Mouse (Mus musculus) MEL (cell line): ENCODE data around the gene Olfr1178.

Experiments used
- CTCF ChIP-seq, 3 experiments: IDR thresholded peaks in 2 of 3; conservative IDR thresholded peaks in 1 of 3; 2 replicates each; pipeline ENCODE4 v1.5.1; 2011 to 2012; ENCODE audit warnings: low read length in 3 of 3, low read depth in 2 of 3, mild to moderate bottlenecking in 2 of 3, improper control_type of control experiment in 1 of 3, inconsistent platforms in 1 of 3, mixed read lengths in 1 of 3, moderate library complexity in 1 of 3; ENCODE audit not compliant: control insufficient read depth in 1 of 3, insufficient read depth in 1 of 3, poor library complexity in 1 of 3, severe bottlenecking in 1 of 3
- EP300 ChIP-seq, 2 experiments: IDR thresholded peaks; 2 replicates each; pipeline ENCODE4 v1.6.1; 2011; ENCODE audit warnings: improper control_type of control experiment in 2 of 2, low read length in 2 of 2, low read depth in 1 of 2, mild to moderate bottlenecking in 1 of 2
- HCFC1 ChIP-seq: IDR thresholded peaks from 2 replicates; pipeline ENCODE4 v1.6.1; 2012; ENCODE audit warnings: low read depth, mild to moderate bottlenecking, inconsistent platforms, low read length, improper control_type of control experiment, moderate library complexity
- MAX ChIP-seq: IDR thresholded peaks from 2 replicates; pipeline ENCODE4 v1.6.1; 2011; ENCODE audit warnings: low read length, improper control_type of control experiment
- MEF2A ChIP-seq: IDR thresholded peaks from 2 replicates; pipeline ENCODE4 v1.6.1; 2014; ENCODE audit warnings: low read depth, mild to moderate bottlenecking, inconsistent platforms, low read length, improper control_type of control experiment; ENCODE audit not compliant: poor library complexity, insufficient replicate concordance, severe bottlenecking; ENCODE audit errors: extremely low read depth
- POLR2A ChIP-seq, 2 experiments: IDR thresholded peaks; 2 replicates each; pipeline ENCODE4 v1.6.1; 2011 to 2012; ENCODE audit warnings: low read length in 2 of 2, mild to moderate bottlenecking in 2 of 2, control low read depth in 1 of 2, improper control_type of control experiment in 1 of 2, low read depth in 1 of 2, moderate library complexity in 1 of 2; ENCODE audit not compliant: control insufficient read depth in 1 of 2, insufficient read depth in 1 of 2, poor library complexity in 1 of 2
- TAL1 ChIP-seq: IDR thresholded peaks from 2 replicates; pipeline ENCODE4 v1.6.1; 2012; ENCODE audit warnings: mild to moderate bottlenecking, inconsistent platforms, low read length, moderate library complexity, mixed read lengths
- TCF12 ChIP-seq: IDR thresholded peaks from 2 replicates; pipeline ENCODE4 v1.6.1; 2014; ENCODE audit warnings: low read depth, mild to moderate bottlenecking, inconsistent platforms, low read length, improper control_type of control experiment, moderate library complexity
- UBTF ChIP-seq: IDR thresholded peaks from 2 replicates; pipeline ENCODE4 v1.6.1; 2012; ENCODE audit warnings: low read depth, mild to moderate bottlenecking, inconsistent platforms, low read length, improper control_type of control experiment, moderate library complexity, borderline replicate concordance; ENCODE audit not compliant: insufficient read depth
- USF1 ChIP-seq: IDR thresholded peaks from 2 replicates; pipeline ENCODE4 v1.6.1; 2014; ENCODE audit warnings: low read depth, mild to moderate bottlenecking, inconsistent platforms, low read length, improper control_type of control experiment, moderate library complexity
- USF2 ChIP-seq, 2 experiments: IDR thresholded peaks; 2 replicates each; pipeline ENCODE4 v1.6.1; 2011 to 2012; ENCODE audit warnings: improper control_type of control experiment in 2 of 2, low read length in 2 of 2, borderline replicate concordance in 1 of 2, inconsistent platforms in 1 of 2, low read depth in 1 of 2, mild to moderate bottlenecking in 1 of 2; ENCODE audit not compliant: insufficient read depth in 1 of 2
- ZKSCAN1 ChIP-seq: IDR thresholded peaks from 2 replicates; pipeline ENCODE4 v1.6.1; 2012; ENCODE audit warnings: low read depth, mild to moderate bottlenecking, inconsistent platforms, low read length, improper control_type of control experiment, moderate library complexity

DNA sequence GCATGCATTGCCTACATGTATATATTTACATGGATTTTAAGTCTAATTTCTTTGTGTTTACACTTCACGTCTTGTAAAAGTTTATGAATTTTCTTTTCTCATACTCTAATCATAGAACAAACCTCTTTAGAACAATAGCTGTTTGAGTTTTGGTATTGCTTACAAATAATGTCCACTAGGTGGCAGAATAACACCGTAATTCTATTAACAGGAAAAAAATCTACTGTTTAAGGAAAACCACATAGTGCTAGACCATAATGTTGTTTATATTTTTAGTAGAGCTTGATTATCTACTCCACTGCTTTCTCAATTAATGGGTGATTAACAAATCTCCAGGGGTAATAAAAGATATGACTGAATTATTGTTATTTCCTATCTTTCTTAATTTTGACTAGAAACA lies 30.6 kb upstream of the Olfr1178 start:
- TF ChIP-seq ZKSCAN1 (no peak), TAL1 (no peak), POLR2A (IDR thresholded peaks at IDR 0.05; ENCODE audit: control insufficient read depth in 1 of 2, insufficient read depth in 1 of 2, low read depth in 1 of 2, low read length in 2 of 2, poor library complexity in 1 of 2) (no peak), MEF2A (no peak), HCFC1 (no peak), USF1 (no peak), EP300 (IDR thresholded peaks at IDR 0.05; ENCODE audit: low read depth in 1 of 2, low read length in 2 of 2) (no peak), UBTF (no peak), USF2 (IDR thresholded peaks at IDR 0.05; ENCODE audit: borderline replicate concordance in 1 of 2, insufficient read depth in 1 of 2, low read depth in 1 of 2, low read length in 2 of 2) (no peak), MAX (no peak), CTCF (IDR thresholded peaks at IDR 0.05 in 2 of 3, conservative IDR thresholded peaks at IDR 0.05 in 1 of 3; ENCODE audit: control insufficient read depth in 1 of 3, insufficient read depth in 1 of 3, low read depth in 2 of 3, low read length in 3 of 3, poor library complexity in 1 of 3, severe bottlenecking in 1 of 3) (peak in 1 of 3 experiments; percentile 81; a peak in 3 of 6 replicates), TCF12 (no peak)
